Mouse (Mus musculus): ENCODE measurements around the gene Acox3. TPM values are rescaled to one million over a fixed set of nuclear protein-coding genes. Genes with fewer than 3 reads are reported as not detected.

Gene Acox3
- polyA plus RNA-seq, 1 experiment = 110 TPM

DNA sequence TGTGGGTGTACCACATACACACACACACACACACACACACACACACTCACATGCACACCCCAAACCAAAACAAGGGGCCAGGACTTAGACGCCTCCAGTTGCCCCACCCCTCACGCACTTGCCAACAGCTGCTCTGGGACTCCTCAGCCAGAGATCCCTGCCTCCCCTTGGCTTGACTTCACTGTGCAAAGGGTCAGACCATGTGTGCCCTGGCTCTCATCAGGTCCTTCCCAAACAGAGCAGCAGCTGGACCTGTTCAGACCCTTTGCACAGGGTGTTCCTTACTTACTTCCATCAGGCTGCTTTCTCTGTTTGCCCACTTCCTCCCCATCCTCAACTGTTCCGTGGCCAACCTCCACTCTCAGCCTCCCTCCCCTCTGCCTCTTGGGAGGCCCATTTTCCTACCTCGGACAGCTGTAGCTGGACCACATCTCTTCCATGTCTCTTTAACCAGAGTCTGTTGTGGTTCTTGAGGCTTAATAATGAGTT lies 42.0 kb downstream of the Acox3 start:
- Histone ChIP-seq H3K27ac (ENCODE audit: insufficient read depth, low read depth, low read length) (no peak overlapping the region), H3K4me1 (ENCODE audit: control insufficient read depth, insufficient read depth, low read length) (no peaks in the 10 kb centered on the region), H3K4me3 (ENCODE audit: insufficient read depth, low read length) (no peak overlapping the region)
- TF ChIP-seq POLR2A (IDR thresholded peaks at IDR 0.05; ENCODE audit: borderline replicate concordance, low read depth, low read length) (no peak), CTCF (IDR thresholded peaks at IDR 0.05; ENCODE audit: low read depth, low read length) (no peak)

DNA sequence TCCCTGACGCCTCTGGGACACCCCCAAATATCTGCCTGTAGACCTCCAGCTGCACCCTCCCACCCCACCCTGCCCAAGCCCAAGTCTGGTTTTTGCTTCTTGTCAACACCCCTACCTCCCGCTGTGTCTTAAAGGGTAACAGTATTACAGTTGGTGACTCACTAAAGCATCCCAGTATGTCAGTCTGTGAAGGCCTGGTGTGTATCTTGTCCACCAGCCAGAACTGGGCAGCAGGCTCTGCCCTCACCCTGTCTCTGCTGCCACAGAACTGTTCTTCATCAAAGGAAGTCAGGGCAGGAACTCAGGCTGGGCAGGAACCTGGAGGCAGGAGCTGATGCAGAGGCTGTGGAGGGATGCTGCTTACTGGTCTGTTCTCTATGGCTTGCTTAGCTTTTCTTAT lies 43.6 kb downstream of the Acox3 start:
- Histone ChIP-seq H3K4me3 (ENCODE audit: insufficient read depth, low read length) (no peak overlapping the region), H3K4me1 (ENCODE audit: control insufficient read depth, insufficient read depth, low read length) (peaks cover 4% of the 10 kb centered on the region; the same call in 1 of the 2 replicates), H3K27ac (ENCODE audit: insufficient read depth, low read depth, low read length) (no peak overlapping the region)
- no peak for TF ChIP-seq CTCF (IDR thresholded peaks at IDR 0.05; ENCODE audit: low read depth, low read length)
- TF ChIP-seq POLR2A (IDR thresholded peaks at IDR 0.05; ENCODE audit: borderline replicate concordance, low read depth, low read length) = no peak

DNA sequence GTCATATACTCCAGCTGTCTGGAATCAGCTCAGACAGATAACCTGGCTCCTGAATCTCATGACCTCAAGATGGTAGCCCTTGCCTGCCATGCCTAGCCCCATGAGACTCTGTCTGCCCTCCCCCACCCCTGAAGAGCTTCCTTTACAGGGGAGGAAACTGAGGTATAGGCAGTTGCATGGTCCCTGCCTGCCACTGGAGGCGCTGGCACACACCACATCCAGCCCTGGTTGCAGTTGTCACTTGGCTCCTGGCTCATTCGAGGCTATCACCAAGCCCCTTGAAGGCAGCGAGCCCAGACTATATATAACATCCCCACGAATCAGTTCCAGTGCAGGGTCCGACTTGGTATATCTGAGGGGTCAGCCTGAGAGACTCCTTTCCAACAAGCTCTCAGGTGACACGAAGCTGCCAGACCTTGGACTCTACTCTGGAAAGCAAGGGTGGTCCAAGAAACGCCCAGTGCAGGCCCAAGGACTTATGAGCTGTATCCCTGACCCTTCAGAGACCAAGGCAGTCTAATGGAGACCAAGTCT lies 44.5 kb downstream of the Acox3 start:
- TF ChIP-seq CTCF (IDR thresholded peaks at IDR 0.05; ENCODE audit: low read depth, low read length) (peak; percentile 36), POLR2A (IDR thresholded peaks at IDR 0.05; ENCODE audit: borderline replicate concordance, low read depth, low read length) (no peak)
- Histone ChIP-seq H3K4me3 (ENCODE audit: insufficient read depth, low read length) (no peak overlapping the region), H3K27ac (ENCODE audit: insufficient read depth, low read depth, low read length) (no peak overlapping the region)

DNA sequence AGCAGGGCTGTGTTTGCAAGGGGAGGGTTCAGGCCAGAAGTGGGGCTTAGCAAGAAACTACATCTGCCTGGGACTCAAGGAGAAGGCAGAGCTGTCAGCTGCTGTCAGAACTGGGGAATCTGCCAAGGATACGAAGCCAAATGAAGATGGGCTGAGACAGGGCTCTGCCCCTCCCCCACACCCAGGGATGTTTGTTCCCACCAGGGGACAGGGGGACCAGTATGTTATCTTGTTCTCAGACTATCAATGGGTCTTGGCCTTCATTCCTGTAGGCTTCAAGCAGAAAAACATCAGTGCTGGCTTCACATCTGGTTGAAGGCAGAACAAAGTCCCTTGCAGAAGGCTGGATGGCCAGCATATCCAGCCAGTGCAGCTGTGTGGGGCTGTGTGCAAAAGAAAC lies 45.8 kb downstream of the Acox3 start:
- H3K4me1 ChIP-seq (ENCODE audit: control insufficient read depth, insufficient read depth, low read length) = peaks cover 6% of the 10 kb centered on the region; the same call in 1 of the 2 replicates
- H3K4me3 ChIP-seq (ENCODE audit: insufficient read depth, low read length) = no peak overlapping the region
- no peak overlapping the region for H3K27ac ChIP-seq (ENCODE audit: insufficient read depth, low read depth, low read length)
- TF ChIP-seq CTCF (IDR thresholded peaks at IDR 0.05; ENCODE audit: low read depth, low read length) = no peak
- no peak for TF ChIP-seq POLR2A (IDR thresholded peaks at IDR 0.05; ENCODE audit: borderline replicate concordance, low read depth, low read length)

More for the DNA sequence above, 44.5 kb downstream of the Acox3 start:
- H3K4me1 ChIP-seq (ENCODE audit: control insufficient read depth, insufficient read depth, low read length) = peaks cover 6% of the 10 kb centered on the region; the same call in 1 of the 2 replicates

DNA sequence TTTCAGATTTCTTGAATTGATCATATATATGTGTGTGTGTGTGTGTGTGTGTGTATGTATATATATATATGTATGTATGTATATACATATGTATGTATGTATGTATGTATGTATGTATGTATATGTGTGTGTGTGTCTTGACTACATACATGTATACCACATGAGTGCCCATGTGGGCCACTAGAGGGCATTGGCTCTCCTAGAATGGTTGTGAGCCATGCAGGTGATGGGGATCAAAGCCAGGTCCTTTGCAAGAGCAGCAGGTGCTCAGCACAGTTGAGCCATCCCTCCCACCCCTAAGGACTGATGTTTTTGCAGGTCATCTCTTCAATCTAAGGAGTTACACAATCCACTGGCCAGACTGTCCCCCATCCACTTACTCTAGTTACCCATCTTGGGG lies 46.5 kb downstream of the Acox3 start:
- peak; percentile 34; the same call in 1 of the 2 replicates for TF ChIP-seq CTCF (IDR thresholded peaks at IDR 0.05; ENCODE audit: low read depth, low read length)
- no peak for TF ChIP-seq POLR2A (IDR thresholded peaks at IDR 0.05; ENCODE audit: borderline replicate concordance, low read depth, low read length)
- Histone ChIP-seq H3K4me1 (ENCODE audit: control insufficient read depth, insufficient read depth, low read length) (peaks cover 6% of the 10 kb centered on the region; the same call in 1 of the 2 replicates), H3K27ac (ENCODE audit: insufficient read depth, low read depth, low read length) (no peak overlapping the region), H3K4me3 (ENCODE audit: insufficient read depth, low read length) (no peak overlapping the region)

DNA sequence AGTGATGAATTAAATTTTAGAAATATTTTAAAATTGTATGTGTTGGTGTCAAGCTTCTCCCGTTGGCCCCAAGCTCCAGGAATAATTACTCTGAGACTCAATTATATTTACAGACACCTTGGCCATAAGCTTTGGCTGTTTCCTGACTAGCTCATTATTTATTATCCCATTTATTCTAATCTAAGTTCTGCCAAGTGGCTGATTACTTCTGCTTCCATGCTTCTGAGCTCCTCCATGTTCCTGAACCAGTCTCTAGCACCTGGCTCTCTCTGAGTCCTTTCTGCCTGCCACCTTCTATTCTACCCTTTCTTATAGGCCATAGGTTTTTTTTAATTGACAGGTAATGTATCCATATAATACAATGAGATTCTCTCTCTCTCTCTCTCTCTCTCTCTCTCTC lies 47.9 kb downstream of the Acox3 start:
- Histone ChIP-seq H3K4me1 (ENCODE audit: control insufficient read depth, insufficient read depth, low read length) (peaks cover 6% of the 10 kb centered on the region; the same call in 1 of the 2 replicates), H3K27ac (ENCODE audit: insufficient read depth, low read depth, low read length) (no peak overlapping the region), H3K4me3 (ENCODE audit: insufficient read depth, low read length) (no peak overlapping the region)
- TF ChIP-seq POLR2A (IDR thresholded peaks at IDR 0.05; ENCODE audit: borderline replicate concordance, low read depth, low read length) = no peak
- TF ChIP-seq CTCF (IDR thresholded peaks at IDR 0.05; ENCODE audit: low read depth, low read length) = no peak

DNA sequence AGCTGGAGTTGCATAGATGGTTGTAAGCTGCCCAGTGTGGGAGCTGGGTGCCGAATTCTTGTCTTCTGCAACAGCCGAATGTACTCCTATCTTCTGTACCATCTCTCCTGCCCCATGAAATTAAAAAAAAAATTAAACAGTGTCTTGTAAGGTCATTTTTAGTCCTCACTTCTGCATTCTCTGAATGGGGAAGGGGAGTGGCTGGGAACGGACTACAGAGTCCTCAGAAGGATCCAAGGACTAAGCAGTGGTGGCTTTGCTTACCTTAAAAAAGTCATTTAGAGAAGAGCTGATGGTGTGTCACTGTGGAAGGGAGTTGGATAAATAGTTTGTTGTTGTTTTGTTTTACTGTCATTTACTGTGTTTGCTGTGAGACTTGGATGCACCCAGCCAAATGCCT lies 48.4 kb downstream of the Acox3 start:
- no peak for TF ChIP-seq CTCF (IDR thresholded peaks at IDR 0.05; ENCODE audit: low read depth, low read length)
- no peak for TF ChIP-seq POLR2A (IDR thresholded peaks at IDR 0.05; ENCODE audit: borderline replicate concordance, low read depth, low read length)
- H3K4me1 ChIP-seq (ENCODE audit: control insufficient read depth, insufficient read depth, low read length) = peaks cover 6% of the 10 kb centered on the region; the same call in 1 of the 2 replicates
- no peak overlapping the region for H3K27ac ChIP-seq (ENCODE audit: insufficient read depth, low read depth, low read length)
- H3K4me3 ChIP-seq (ENCODE audit: insufficient read depth, low read length) = no peak overlapping the region

DNA sequence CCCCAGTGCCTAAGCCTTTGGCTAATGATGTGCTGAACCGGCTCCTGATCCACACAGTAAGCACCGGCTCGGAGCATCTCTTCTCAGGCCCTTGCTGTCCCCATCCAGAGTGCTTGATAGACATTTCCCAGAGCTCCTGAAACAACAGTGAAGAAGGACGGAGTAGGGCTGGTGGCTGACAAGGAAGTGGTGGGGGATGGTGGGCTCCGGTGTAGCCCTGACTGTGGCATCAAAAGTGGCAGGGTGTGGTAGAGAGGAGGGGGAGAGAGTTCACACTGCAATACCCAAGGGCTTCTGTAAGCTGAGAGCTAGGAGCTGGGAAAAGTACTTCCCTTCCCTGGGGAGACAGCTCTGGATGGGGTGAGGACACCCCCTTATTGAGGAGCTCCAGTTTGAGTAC lies 48.9 kb downstream of the Acox3 start:
- TF ChIP-seq POLR2A (IDR thresholded peaks at IDR 0.05; ENCODE audit: borderline replicate concordance, low read depth, low read length) (no peak), CTCF (IDR thresholded peaks at IDR 0.05; ENCODE audit: low read depth, low read length) (no peak)
- Histone ChIP-seq H3K27ac (ENCODE audit: insufficient read depth, low read depth, low read length) (no peak overlapping the region), H3K4me1 (ENCODE audit: control insufficient read depth, insufficient read depth, low read length) (peaks cover 6% of the 10 kb centered on the region; the same call in 1 of the 2 replicates), H3K4me3 (ENCODE audit: insufficient read depth, low read length) (no peak overlapping the region)

DNA sequence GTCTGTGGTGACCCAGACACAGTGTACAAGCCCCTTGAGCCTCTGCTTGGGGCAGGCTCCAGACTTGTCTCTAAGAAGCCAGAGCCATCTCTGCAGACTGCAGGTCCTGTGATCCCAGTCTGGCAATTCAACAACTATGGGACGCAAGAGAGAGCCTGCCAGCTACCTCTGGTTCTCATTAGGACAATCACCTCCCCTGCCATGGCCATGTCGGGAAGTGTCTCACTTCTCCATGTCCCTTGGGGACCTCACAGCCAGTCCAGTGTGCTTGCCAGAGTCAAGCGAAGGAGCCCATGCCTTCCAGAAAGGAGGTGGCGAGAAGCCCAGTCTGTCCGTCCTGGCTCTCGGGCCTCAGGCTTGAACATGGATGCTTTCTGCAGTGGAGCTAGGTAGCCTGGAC lies 50.0 kb downstream of the Acox3 start:
- Histone ChIP-seq H3K4me1 (ENCODE audit: control insufficient read depth, insufficient read depth, low read length) (peaks cover 6% of the 10 kb centered on the region; the same call in 1 of the 2 replicates), H3K27ac (ENCODE audit: insufficient read depth, low read depth, low read length) (no peak overlapping the region), H3K4me3 (ENCODE audit: insufficient read depth, low read length) (no peak overlapping the region)
- TF ChIP-seq CTCF (IDR thresholded peaks at IDR 0.05; ENCODE audit: low read depth, low read length) = no peak
- TF ChIP-seq POLR2A (IDR thresholded peaks at IDR 0.05; ENCODE audit: borderline replicate concordance, low read depth, low read length) = no peak

DNA sequence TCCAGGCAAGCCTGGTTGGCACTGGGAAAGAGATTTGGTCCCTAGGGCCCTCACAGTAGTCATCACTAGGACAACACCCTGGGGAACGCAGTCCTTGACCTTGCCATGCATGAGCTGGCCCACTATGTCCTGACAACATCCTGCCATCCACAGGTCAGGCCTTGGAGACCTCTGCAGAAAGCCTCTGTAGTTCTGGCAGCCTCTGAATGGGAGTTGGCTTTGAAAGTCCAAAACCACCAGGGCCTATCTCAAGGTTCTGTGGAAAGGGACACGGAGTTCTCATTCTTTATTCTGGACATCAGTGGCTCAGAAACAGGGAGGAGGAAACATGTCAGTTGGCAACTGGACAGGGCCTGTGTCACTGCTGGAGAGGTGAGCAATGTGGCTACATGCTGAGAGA lies 53.2 kb downstream of the Acox3 start:
- H3K27ac ChIP-seq (ENCODE audit: insufficient read depth, low read depth, low read length) = no peak overlapping the region
- TF ChIP-seq CTCF (IDR thresholded peaks at IDR 0.05; ENCODE audit: low read depth, low read length) (no peak), POLR2A (IDR thresholded peaks at IDR 0.05; ENCODE audit: borderline replicate concordance, low read depth, low read length) (no peak)
- peaks cover 5% of the 10 kb centered on the region; the same call in 1 of the 2 replicates for H3K4me1 ChIP-seq (ENCODE audit: control insufficient read depth, insufficient read depth, low read length)
- no peak overlapping the region for H3K4me3 ChIP-seq (ENCODE audit: insufficient read depth, low read length)

All from bone marrow macrophage, adult 2 months (primary cell).